ENCODE assay signal across 19 mouse cellular contexts in the genomic region with DNA sequence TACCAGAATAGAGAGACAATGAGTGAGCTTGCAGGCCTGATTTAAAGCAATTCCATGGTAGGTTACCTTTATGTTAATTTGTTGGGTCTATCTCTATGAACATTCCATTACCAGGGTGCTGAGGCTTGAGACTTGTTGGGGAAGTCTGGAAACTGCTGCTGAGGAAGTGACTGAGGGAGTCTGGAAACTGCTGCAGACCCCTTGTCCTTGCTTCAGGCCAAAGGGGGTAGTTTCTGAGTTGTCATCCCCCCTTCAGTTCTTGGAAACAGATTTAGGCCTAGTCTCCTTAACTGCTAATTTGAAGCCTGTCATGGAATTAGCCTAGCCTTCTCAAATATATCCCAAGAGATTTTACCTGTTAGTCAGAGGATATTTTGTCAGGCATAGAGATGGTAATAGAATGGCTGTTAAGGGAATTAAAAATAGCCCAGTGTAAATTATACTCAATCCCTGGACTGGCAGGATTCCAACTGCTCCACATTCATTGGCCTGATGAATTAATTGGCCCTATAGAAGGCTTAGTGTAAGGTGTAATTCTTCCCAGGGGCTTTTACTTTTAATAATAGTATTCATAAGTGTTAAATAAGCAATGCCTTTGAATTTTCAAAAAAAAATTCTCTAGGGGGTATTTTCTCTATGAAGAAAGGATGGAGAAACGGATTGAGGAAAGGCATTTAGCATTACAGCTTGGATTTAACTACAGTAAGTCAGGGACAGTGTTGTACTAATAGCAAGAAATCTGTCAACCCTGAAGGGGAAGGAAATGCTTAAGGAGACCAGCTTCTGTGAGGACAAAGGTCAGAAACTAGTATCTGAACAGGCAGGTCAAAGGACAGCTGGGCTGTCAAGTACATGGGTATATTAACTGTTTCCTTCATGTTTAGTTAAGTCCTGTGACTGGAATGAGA. TPM values are rescaled to one million over a fixed set of nuclear protein-coding genes. Genes with fewer than 3 reads are reported as not detected.
DNase-seq lines count a peak whose midpoint lies in the region; ATAC-seq and TF ChIP-seq lines count a peak whose summit lies in the region.
"Had no signal": no experiment of that assay in that cellular context is flagged by ENCODE, and none has a peak within 500 bp of the region (broad histone marks: within the 10 kb centered on the region; RNA-seq: fewer than 3 reads in every experiment).

No protein-coding gene starts in this region.

- WGBS in forebrain, embryonic 11.5 days = 49% methylated on average over 1 of the region's 1 CpGs
- WGBS in forebrain, postnatal 0 days = 4% methylated on average over 1 of the region's 1 CpGs
- WGBS in hindbrain, embryonic 16.5 days = 27% methylated on average over 1 of the region's 1 CpGs

- H3K27me3 ChIP-seq in forebrain, embryonic 11.5 days (ENCODE audit: control insufficient read depth, insufficient read depth, low read length) = no peaks in the 10 kb centered on the region
- H3K27me3 ChIP-seq in forebrain, postnatal 0 days (ENCODE audit: insufficient read depth, low read length) = no peaks in the 10 kb centered on the region
- no peaks in the 10 kb centered on the region for H3K27me3 ChIP-seq in hindbrain, embryonic 16.5 days (replicated peaks; ENCODE audit: control insufficient read depth, insufficient read depth, low read length)
- H3K27me3 ChIP-seq: limb, embryonic 12.5 days had no signal

- H3K36me3 ChIP-seq in forebrain, embryonic 11.5 days (ENCODE audit: control insufficient read depth, insufficient read depth, low read length) = no peaks in the 10 kb centered on the region
- H3K36me3 ChIP-seq in forebrain, postnatal 0 days (ENCODE audit: insufficient read depth) = no peaks in the 10 kb centered on the region
- no peaks in the 10 kb centered on the region for H3K36me3 ChIP-seq in hindbrain, embryonic 16.5 days (ENCODE audit: control insufficient read depth, insufficient read depth, low read length)
- H3K36me3 ChIP-seq: G1E; limb, embryonic 12.5 days had no signal

- no peak for TF ChIP-seq CTCF in forebrain, postnatal 0 days (IDR thresholded peaks at IDR 0.05; ENCODE audit: low read depth)
- TF ChIP-seq CTCF in brain, embryonic 14.5 days (IDR thresholded peaks at IDR 0.05; ENCODE audit: borderline replicate concordance, extremely low read depth, insufficient read depth, insufficient read length) = no peak

- peaks cover 3% of the 10 kb centered on the region; the same call in 1 of the 2 replicates for H3K4me1 ChIP-seq in forebrain, embryonic 11.5 days (replicated peaks; ENCODE audit: control insufficient read depth, insufficient read depth, low read length)
- H3K4me1 ChIP-seq in forebrain, postnatal 0 days (ENCODE audit: insufficient read depth) = no peaks in the 10 kb centered on the region
- H3K4me1 ChIP-seq in hindbrain, embryonic 16.5 days (ENCODE audit: control insufficient read depth, insufficient read depth, low read depth, low read length) = no peaks in the 10 kb centered on the region
- H3K4me1 ChIP-seq: limb, embryonic 12.5 days had no signal

- DNase-seq in forebrain, embryonic 11.5 days (ENCODE audit: low spot score) = no peak
- DNase-seq in forebrain, postnatal 0 days = no peak
- DNase-seq in brain, embryonic 14.5 days (ENCODE audit: low read depth) = peak; percentile 80
- DNase-seq in mesoderm, embryonic 11.5 days (ENCODE audit: low read depth, low spot score) = peak; percentile 6
- DNase-seq in lung, postnatal 14 days = no peak
- DNase-seq in retina, embryonic 14.5 days (ENCODE audit: low spot score) = no peak
- DNase-seq in B cell, adult 2 months = no peak
- DNase-seq: adrenal gland, postnatal 36 days; gastrocnemius, postnatal 14 days; right cerebral cortex, postnatal 14 days; thymus, adult 2 months had no signal

- TF ChIP-seq POLR2A in brain, embryonic 14.5 days (IDR thresholded peaks at IDR 0.05; ENCODE audit: borderline replicate concordance, extremely low read depth, insufficient read depth, insufficient read length, poor library complexity, severe bottlenecking) = no peak

- no peak overlapping the region for H3K9ac ChIP-seq in forebrain, embryonic 11.5 days (ENCODE audit: low read length)
- H3K9ac ChIP-seq in forebrain, postnatal 0 days = no peak overlapping the region
- H3K9ac ChIP-seq in hindbrain, embryonic 16.5 days (ENCODE audit: low read depth, low read length) = no peak overlapping the region
- H3K9ac ChIP-seq: limb, embryonic 12.5 days had no signal

- no peak overlapping the region for H3K27ac ChIP-seq in forebrain, embryonic 11.5 days (ENCODE audit: low read depth, low read length)
- H3K27ac ChIP-seq in forebrain, postnatal 0 days (ENCODE audit: low read depth, low read length) = no peak overlapping the region
- H3K27ac ChIP-seq in hindbrain, embryonic 16.5 days (ENCODE audit: low read depth, low read length) = no peak overlapping the region
- H3K27ac ChIP-seq: limb, embryonic 12.5 days had no signal

- H3K4me3 ChIP-seq in forebrain, embryonic 11.5 days (ENCODE audit: low read depth, low read length) = no peak overlapping the region
- H3K4me3 ChIP-seq in forebrain, postnatal 0 days (ENCODE audit: low read depth, low read length) = no peak overlapping the region
- no peak overlapping the region for H3K4me3 ChIP-seq in hindbrain, embryonic 16.5 days (ENCODE audit: low read length)
- H3K4me3 ChIP-seq: limb, embryonic 12.5 days had no signal

- no peak overlapping the region for H3K4me2 ChIP-seq in forebrain, embryonic 11.5 days (ENCODE audit: low read depth, low read length, severe bottlenecking)
- no peak overlapping the region for H3K4me2 ChIP-seq in forebrain, postnatal 0 days (ENCODE audit: low read depth)
- H3K4me2 ChIP-seq in hindbrain, embryonic 16.5 days (ENCODE audit: low read length) = no peak overlapping the region
- H3K4me2 ChIP-seq: heart, embryonic 11.5 days; limb, embryonic 12.5 days had no signal

- ATAC-seq in forebrain, embryonic 11.5 days (replicated peaks; ENCODE audit: low FRiP score) = peak; percentile 78
- no peak for ATAC-seq in forebrain, postnatal 0 days
- peak; percentile 74 for ATAC-seq in hindbrain, embryonic 16.5 days

- H3K9me3 ChIP-seq in forebrain, embryonic 11.5 days (ENCODE audit: control insufficient read depth, low read length) = no peaks in the 10 kb centered on the region
- H3K9me3 ChIP-seq in forebrain, postnatal 0 days (ENCODE audit: low read length) = no peaks in the 10 kb centered on the region
- no peaks in the 10 kb centered on the region for H3K9me3 ChIP-seq in hindbrain, embryonic 16.5 days (ENCODE audit: control insufficient read depth, low read length)
- H3K9me3 ChIP-seq: limb, embryonic 12.5 days had no signal

RNA-seq across cellular contexts. Expression of a gene that starts 10.1 kb away (rescaled TPM):
- not detected in 2 replicates for polyA plus RNA-seq in forebrain, embryonic 11.5 days (2014; fragmentation: Nextera tagmentation; extraction: Ambion mirVana)
- total RNA-seq in forebrain, postnatal 0 days (2014; rRNA removed) = not detected in 2 replicates
- polyA plus RNA-seq in forebrain, postnatal 0 days (2015; fragmentation: Nextera tagmentation; extraction: Ambion mirVana) = not detected in 2 replicates
- not detected in 2 replicates for polyA plus RNA-seq in brain, embryonic 14.5 days (2012; rRNA removed)
- polyA plus RNA-seq in hindbrain, embryonic 16.5 days (2015; fragmentation: Nextera tagmentation; extraction: Ambion mirVana) = not detected in 2 replicates
- total RNA-seq: adrenal gland, postnatal 36 days; G1E; gastrocnemius, postnatal 14 days; layer of hippocampus, postnatal 10 days; neutrophil, adult 5-6 weeks had no signal
- polyA plus RNA-seq: C2C12; G1E; heart, embryonic 11.5 days; limb, embryonic 12.5 days; liver, embryonic 16.5 days had no signal

RNA-seq across cellular contexts. Expression of a gene that starts 16.5 kb away (rescaled TPM):
- not detected in 2 replicates for polyA plus RNA-seq in forebrain, embryonic 11.5 days (2014; fragmentation: Nextera tagmentation; extraction: Ambion mirVana)
- not detected in 2 replicates for total RNA-seq in forebrain, postnatal 0 days (2014; rRNA removed)
- polyA plus RNA-seq in forebrain, postnatal 0 days (2015; fragmentation: Nextera tagmentation; extraction: Ambion mirVana) = not detected in 2 replicates
- polyA plus RNA-seq in brain, embryonic 14.5 days (2012; rRNA removed) = not detected in 2 replicates
- polyA plus RNA-seq in hindbrain, embryonic 16.5 days (2015; fragmentation: Nextera tagmentation; extraction: Ambion mirVana) = not detected in 2 replicates
- total RNA-seq: adrenal gland, postnatal 36 days; G1E; gastrocnemius, postnatal 14 days; layer of hippocampus, postnatal 10 days; neutrophil, adult 5-6 weeks had no signal
- polyA plus RNA-seq: C2C12; G1E; heart, embryonic 11.5 days; limb, embryonic 12.5 days; thymus, adult 2 months had no signal

RNA-seq across cellular contexts. Expression of a gene that starts 18.7 kb away (rescaled TPM):
- polyA plus RNA-seq in forebrain, embryonic 11.5 days (2014; fragmentation: Nextera tagmentation; extraction: Ambion mirVana) = not detected in 2 replicates
- not detected in 2 replicates for total RNA-seq in forebrain, postnatal 0 days (2014; rRNA removed)
- polyA plus RNA-seq in forebrain, postnatal 0 days (2015; fragmentation: Nextera tagmentation; extraction: Ambion mirVana) = not detected in 2 replicates
- polyA plus RNA-seq in brain, embryonic 14.5 days (2012; rRNA removed) = not detected in 2 replicates
- polyA plus RNA-seq in hindbrain, embryonic 16.5 days (2015; fragmentation: Nextera tagmentation; extraction: Ambion mirVana) = not detected in 2 replicates
- total RNA-seq: adrenal gland, postnatal 36 days; G1E; gastrocnemius, postnatal 14 days; layer of hippocampus, postnatal 10 days; neutrophil, adult 5-6 weeks had no signal
- polyA plus RNA-seq: C2C12; G1E; heart, embryonic 11.5 days; limb, embryonic 12.5 days; liver, embryonic 16.5 days had no signal

RNA-seq across cellular contexts. Expression of a gene that starts 30.7 kb away (rescaled TPM):
- polyA plus RNA-seq in forebrain, embryonic 11.5 days (2014; fragmentation: Nextera tagmentation; extraction: Ambion mirVana) = not detected in 2 replicates
- total RNA-seq in forebrain, postnatal 0 days (2014; rRNA removed) = not detected in 2 replicates
- polyA plus RNA-seq in forebrain, postnatal 0 days (2015; fragmentation: Nextera tagmentation; extraction: Ambion mirVana) = not detected in 2 replicates
- polyA plus RNA-seq in brain, embryonic 14.5 days (2012; rRNA removed) = not detected in 2 replicates
- not detected in 2 replicates for polyA plus RNA-seq in hindbrain, embryonic 16.5 days (2015; fragmentation: Nextera tagmentation; extraction: Ambion mirVana)
- total RNA-seq: adrenal gland, postnatal 36 days; G1E; gastrocnemius, postnatal 14 days; layer of hippocampus, postnatal 10 days; neutrophil, adult 5-6 weeks had no signal
- polyA plus RNA-seq: C2C12; G1E; heart, embryonic 11.5 days; limb, embryonic 12.5 days; liver, embryonic 16.5 days had no signal

RNA-seq across cellular contexts. Expression of a gene that starts 32.1 kb away (rescaled TPM):
- not detected in 2 replicates for polyA plus RNA-seq in forebrain, embryonic 11.5 days (2014; fragmentation: Nextera tagmentation; extraction: Ambion mirVana)
- not detected in 2 replicates for total RNA-seq in forebrain, postnatal 0 days (2014; rRNA removed)
- polyA plus RNA-seq in forebrain, postnatal 0 days (2015; fragmentation: Nextera tagmentation; extraction: Ambion mirVana) = not detected in 2 replicates
- polyA plus RNA-seq in brain, embryonic 14.5 days (2012; rRNA removed) = not detected in 2 replicates
- not detected in 2 replicates for polyA plus RNA-seq in hindbrain, embryonic 16.5 days (2015; fragmentation: Nextera tagmentation; extraction: Ambion mirVana)
- total RNA-seq: adrenal gland, postnatal 36 days; G1E; gastrocnemius, postnatal 14 days; layer of hippocampus, postnatal 10 days; neutrophil, adult 5-6 weeks had no signal
- polyA plus RNA-seq: C2C12; G1E; heart, embryonic 11.5 days; limb, embryonic 12.5 days; liver, embryonic 16.5 days had no signal

Comparison
In these comparisons a context has a peak if more than half of its experiments do, and no peak if none do; other contexts are left out.
1. DNase-seq: peak in brain, embryonic 14.5 days (single experiment) and mesoderm, embryonic 11.5 days (single experiment); none in forebrain, embryonic 11.5 days (single experiment), forebrain, postnatal 0 days (single experiment), lung, postnatal 14 days (single experiment), retina, embryonic 14.5 days (single experiment) and B cell, adult 2 months (0 of 2).